Mouse (Mus musculus) CH12.LX (cell line): ENCODE measurements around the gene Galnt16. TPM values are rescaled to one million over a fixed set of nuclear protein-coding genes. Genes with fewer than 3 reads are reported as not detected.
A peak's percentile ranks its signal among the peaks of the same experiment; 100 is the strongest.

Source experiments
- DNase-seq: peaks from one replicate; pipeline ENCODE4 v3.0.0-alpha.2; 2013; ENCODE audit errors: extremely low read depth
- H3K27ac ChIP-seq: 2 replicates; pipeline ENCODE4 v1.5.1; 2012; ENCODE audit warnings: low read depth, mild to moderate bottlenecking, control low read depth, moderate library complexity; ENCODE audit not compliant: insufficient read depth
- H3K27me3 ChIP-seq: replicated peaks from 2 replicates; pipeline ENCODE3; 2012; ENCODE audit warnings: inconsistent platforms
- H3K36me3 ChIP-seq, 2 experiments: replicated peaks in 1 of 2; 2 replicates each; pipeline versions ENCODE3 to v1.6.1; 2012; ENCODE audit warnings: inconsistent platforms in 1 of 2, low read length in 1 of 2, mild to moderate bottlenecking in 1 of 2, mixed read lengths in 1 of 2, moderate library complexity in 1 of 2; ENCODE audit not compliant: control insufficient read depth in 1 of 2, insufficient read depth in 1 of 2
- H3K4me1 ChIP-seq, 2 experiments: 2 replicates each; pipeline ENCODE4 v1.6.1; 2012; ENCODE audit warnings: inconsistent platforms in 1 of 2, moderate library complexity in 1 of 2; ENCODE audit not compliant: insufficient read depth in 2 of 2, control insufficient read depth in 1 of 2
- H3K4me2 ChIP-seq: 2 replicates; pipeline ENCODE4 v1.6.1; 2012; ENCODE audit warnings: low read depth, mild to moderate bottlenecking, control low read depth; ENCODE audit not compliant: poor library complexity, insufficient read depth, severe bottlenecking
- H3K4me3 ChIP-seq, 3 experiments: fragments of 150-350 bp in 1 of 3; sonication (generic) in 1 of 3; replicated peaks in 1 of 3; 2 replicates each; pipeline versions ENCODE3 to v1.5.1; 2011 to 2012; ENCODE audit warnings: low read depth in 2 of 3, low read length in 2 of 3, mild to moderate bottlenecking in 2 of 3, moderate library complexity in 2 of 3, control low read depth in 1 of 3, improper control_type of control experiment in 1 of 3, inconsistent platforms in 1 of 3, mixed read lengths in 1 of 3; ENCODE audit not compliant: poor library complexity in 1 of 3
- H3K79me2 ChIP-seq: replicated peaks from 2 replicates; pipeline ENCODE4 v1.6.1; 2012; ENCODE audit warnings: mild to moderate bottlenecking, moderate library complexity; ENCODE audit not compliant: control insufficient read depth, poor library complexity, insufficient read depth, severe bottlenecking; ENCODE audit errors: extremely low read depth
- H3K9ac ChIP-seq: 2 replicates; pipeline ENCODE4 v1.6.1; 2012; ENCODE audit warnings: low read depth, mild to moderate bottlenecking, control low read depth, moderate library complexity; ENCODE audit not compliant: insufficient read depth
- H3K9me3 ChIP-seq: replicated peaks from 2 replicates; pipeline ENCODE3; 2012; ENCODE audit warnings: low read length, inconsistent platforms, mixed read lengths
- CHD1 ChIP-seq: IDR thresholded peaks from 2 replicates; pipeline ENCODE4 v1.6.1; 2012; ENCODE audit warnings: low read depth, low read length, improper control_type of control experiment, inconsistent platforms
- CTCF ChIP-seq, 2 experiments: IDR thresholded peaks in 1 of 2; conservative IDR thresholded peaks in 1 of 2; 2 replicates each; pipeline ENCODE4 v1.5.1; 2011 to 2012; ENCODE audit warnings: low read depth in 2 of 2, low read length in 2 of 2, improper control_type of control experiment in 1 of 2, inconsistent platforms in 1 of 2, mild to moderate bottlenecking in 1 of 2, moderate library complexity in 1 of 2
- E2F4 ChIP-seq: IDR thresholded peaks from 2 replicates; pipeline ENCODE4 v1.6.1; 2011; ENCODE audit warnings: low read depth, low read length, improper control_type of control experiment; ENCODE audit not compliant: insufficient replicate concordance
- ELF1 ChIP-seq: IDR thresholded peaks from 2 replicates; pipeline ENCODE4 v1.6.1; 2014; ENCODE audit warnings: low read depth, mild to moderate bottlenecking, inconsistent platforms, low read length, improper control_type of control experiment
- EP300 ChIP-seq: IDR thresholded peaks from 2 replicates; pipeline ENCODE4 v1.6.1; 2011; ENCODE audit warnings: low read length, improper control_type of control experiment
- ETS1 ChIP-seq: conservative IDR thresholded peaks from 2 replicates; pipeline ENCODE4 v1.6.1; 2012; ENCODE audit warnings: low read depth, mild to moderate bottlenecking, inconsistent platforms, low read length, improper control_type of control experiment, moderate library complexity
- GABPA ChIP-seq: IDR thresholded peaks from 2 replicates; pipeline ENCODE4 v1.6.1; 2012; ENCODE audit warnings: low read depth, low read length, improper control_type of control experiment, inconsistent platforms; ENCODE audit not compliant: insufficient replicate concordance
- HCFC1 ChIP-seq: IDR thresholded peaks from 2 replicates; pipeline ENCODE4 v1.6.1; 2012; ENCODE audit warnings: low read depth, mild to moderate bottlenecking, inconsistent platforms, low read length, improper control_type of control experiment
- IRF4 ChIP-seq: IDR thresholded peaks from 2 replicates; pipeline ENCODE4 v1.6.1; 2014; ENCODE audit warnings: low read depth, mild to moderate bottlenecking, inconsistent platforms, low read length, improper control_type of control experiment
- JUND ChIP-seq: conservative IDR thresholded peaks from 2 replicates; pipeline ENCODE4 v1.6.1; 2011; ENCODE audit warnings: low read depth, low read length, improper control_type of control experiment
- MAFK ChIP-seq: IDR thresholded peaks from 2 replicates; pipeline ENCODE4 v1.6.1; 2011; ENCODE audit warnings: low read length, improper control_type of control experiment; ENCODE audit not compliant: insufficient replicate concordance
- MAX ChIP-seq: IDR thresholded peaks from 2 replicates; pipeline ENCODE4 v1.6.1; 2011; ENCODE audit warnings: low read length, improper control_type of control experiment
- MAZ ChIP-seq: IDR thresholded peaks from 2 replicates; pipeline ENCODE4 v1.6.1; 2012; ENCODE audit warnings: low read depth, mild to moderate bottlenecking, inconsistent platforms, low read length, improper control_type of control experiment, moderate library complexity
- MEF2A ChIP-seq: IDR thresholded peaks from 2 replicates; pipeline ENCODE4 v1.6.1; 2014; ENCODE audit warnings: low read depth, mild to moderate bottlenecking, inconsistent platforms, low read length, improper control_type of control experiment, borderline replicate concordance
- MXI1 ChIP-seq: IDR thresholded peaks from 2 replicates; pipeline ENCODE4 v1.6.1; 2011; ENCODE audit warnings: mild to moderate bottlenecking, low read depth, low read length, improper control_type of control experiment
- MYC ChIP-seq: IDR thresholded peaks from 2 replicates; pipeline ENCODE4 v1.6.1; 2011; ENCODE audit warnings: low read depth, mild to moderate bottlenecking, improper control_type of control experiment, low read length
- NRF1 ChIP-seq: IDR thresholded peaks from 2 replicates; pipeline ENCODE4 v1.6.1; 2014; ENCODE audit warnings: low read depth, mild to moderate bottlenecking, inconsistent platforms, low read length, improper control_type of control experiment, moderate library complexity
- PAX5 ChIP-seq: IDR thresholded peaks from 2 replicates; pipeline ENCODE4 v1.6.1; 2012; ENCODE audit warnings: low read length, inconsistent platforms, mixed read lengths
- POLR2A ChIP-seq: IDR thresholded peaks from 2 replicates; pipeline ENCODE4 v1.6.1; 2011; ENCODE audit warnings: low read depth, mild to moderate bottlenecking, improper control_type of control experiment, low read length
- RCOR1 ChIP-seq: conservative IDR thresholded peaks from 2 replicates; pipeline ENCODE4 v1.6.1; 2012; ENCODE audit warnings: low read depth, mild to moderate bottlenecking, inconsistent platforms, low read length, improper control_type of control experiment
- SIN3A ChIP-seq: IDR thresholded peaks from 2 replicates; pipeline ENCODE4 v1.6.1; 2012; ENCODE audit warnings: low read length, improper control_type of control experiment, inconsistent platforms
- SMC3 ChIP-seq: IDR thresholded peaks from 2 replicates; pipeline ENCODE4 v1.6.1; 2011; ENCODE audit warnings: low read depth, low read length, improper control_type of control experiment
- TCF12 ChIP-seq: IDR thresholded peaks from 2 replicates; pipeline ENCODE4 v1.6.1; 2014; ENCODE audit warnings: low read depth, mild to moderate bottlenecking, inconsistent platforms, low read length, improper control_type of control experiment
- USF1 ChIP-seq: IDR thresholded peaks from 2 replicates; pipeline ENCODE4 v1.6.1; 2014; ENCODE audit warnings: low read depth, mild to moderate bottlenecking, inconsistent platforms, low read length, improper control_type of control experiment
- ZC3H11A ChIP-seq: IDR thresholded peaks from 2 replicates; pipeline ENCODE4 v1.6.1; 2012; ENCODE audit warnings: low read depth, mild to moderate bottlenecking, inconsistent platforms, low read length, improper control_type of control experiment
- ZKSCAN1 ChIP-seq: IDR thresholded peaks from 2 replicates; pipeline ENCODE4 v1.6.1; 2012; ENCODE audit warnings: low read depth, inconsistent platforms, low read length, improper control_type of control experiment, borderline replicate concordance
- dilution Hi-C: fragments of 300-500 bp; cut with MboI; formaldehyde crosslinking; loops from 2 replicates; pipeline ENCODE4 v1.14.3; 2020; ENCODE audit warnings: low sequenced_read_pairs; ENCODE audit not compliant: extremely low pct_unique_long_range_greater_than_20kb, extremely low pct_ligation_motif_present
- in situ Hi-C: fragments of 300-500 bp; cut with MboI; formaldehyde crosslinking; loops from 3 replicates; pipeline ENCODE4 v1.14.3; 2019; ENCODE audit warnings: low sequenced_read_pairs, low pct_ligation_motif_present, low pct_unique_long_range_greater_than_20kb, mixed read lengths
- polyA plus RNA-seq: library from polyadenylated mRNA; unstranded; fragments of >175 nt; gene quantifications from 2 replicates; pipeline ENCODE4 v1.2.1, GENCODE M21; 2012; ENCODE audit warnings: low read depth; ENCODE audit not compliant: insufficient read length
- total RNA-seq, 2 experiments: library from RNA; depleted of rRNA; stranded (reverse); fragments of 300-350 nt in 1 of 2; fragments of >200 nt in 1 of 2; gene quantifications; 2 replicates each; pipeline ENCODE4 v1.2.3; 2012 to 2014

Galnt16 gene
- total and polyA plus RNA-seq, 3 experiments = not detected

DNA sequence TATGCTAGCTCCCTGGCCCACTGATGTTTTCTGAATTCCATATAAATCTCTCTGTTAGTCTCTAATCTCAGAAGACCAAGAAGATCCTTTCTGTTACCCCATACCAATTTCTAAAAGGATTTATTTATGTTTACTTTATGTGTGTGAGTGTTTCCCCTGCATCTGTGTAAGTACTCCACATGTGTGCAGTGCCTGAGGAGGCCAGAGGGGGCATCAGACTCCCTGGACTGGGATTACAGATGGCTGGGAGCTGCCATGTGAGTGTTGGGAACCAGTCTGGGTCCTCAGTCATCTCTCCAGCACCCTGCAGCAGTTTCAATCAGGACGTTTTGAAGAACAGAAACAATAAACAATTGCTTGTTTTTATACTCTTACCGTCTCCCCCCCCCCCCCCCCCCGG is 34.7 kb upstream of the Galnt16 start:
- Histone ChIP-seq H3K4me3 (no peak overlapping the region), H3K36me3 (peaks cover 9 to 43% of the 10 kb centered on the region in 2 experiments), H3K27me3 (no peaks in the 10 kb centered on the region), H3K79me2 (no peaks in the 10 kb centered on the region), H3K9me3 (no peaks in the 10 kb centered on the region), H3K27ac (no peak overlapping the region), H3K4me1 (no peaks in the 10 kb centered on the region), H3K9ac (no peak overlapping the region), H3K4me2 (no peak overlapping the region)
- no peak for DNase-seq
- dilution Hi-C loops = no loop called here
- in situ Hi-C loops = no loop called here
- TF ChIP-seq EP300 (no peak), GABPA (no peak), MXI1 (no peak), ELF1 (no peak), MAZ (no peak), CHD1 (no peak), TCF12 (no peak), E2F4 (no peak), SIN3A (no peak), ZC3H11A (no peak), MAX (no peak), RCOR1 (no peak)

DNA sequence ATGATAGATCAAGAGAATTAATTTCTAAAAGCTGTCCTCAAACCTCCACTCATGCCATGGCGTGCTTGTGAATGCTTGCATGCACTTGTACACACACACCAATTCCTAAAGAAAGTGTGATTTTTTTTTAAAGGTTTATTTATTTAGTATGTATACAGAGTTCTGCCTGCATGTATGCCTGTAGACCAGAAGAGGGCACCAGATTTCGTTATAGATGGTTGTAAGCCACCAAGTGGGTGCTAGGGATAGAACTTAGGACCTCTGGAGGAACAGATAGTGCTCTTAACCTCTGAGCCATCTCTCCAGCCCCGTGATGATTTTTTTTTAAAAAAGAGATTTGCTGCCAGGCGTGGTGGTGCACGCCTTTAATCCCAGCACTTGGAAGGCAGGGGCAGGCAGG is 24.8 kb upstream of the Galnt16 start:
- TF ChIP-seq CTCF (conservative IDR thresholded peaks at IDR 0.05 in 1 of 2, IDR thresholded peaks at IDR 0.05 in 1 of 2; ENCODE audit: low read depth in 2 of 2, low read length in 2 of 2) (0 out of 4 replicates have a peak, but pooled peaks of 1 of the 2 experiments have one; percentile 10), CHD1 (no peak)
- Histone ChIP-seq H3K9me3 (no peaks in the 10 kb centered on the region), H3K9ac (no peak overlapping the region)

DNA sequence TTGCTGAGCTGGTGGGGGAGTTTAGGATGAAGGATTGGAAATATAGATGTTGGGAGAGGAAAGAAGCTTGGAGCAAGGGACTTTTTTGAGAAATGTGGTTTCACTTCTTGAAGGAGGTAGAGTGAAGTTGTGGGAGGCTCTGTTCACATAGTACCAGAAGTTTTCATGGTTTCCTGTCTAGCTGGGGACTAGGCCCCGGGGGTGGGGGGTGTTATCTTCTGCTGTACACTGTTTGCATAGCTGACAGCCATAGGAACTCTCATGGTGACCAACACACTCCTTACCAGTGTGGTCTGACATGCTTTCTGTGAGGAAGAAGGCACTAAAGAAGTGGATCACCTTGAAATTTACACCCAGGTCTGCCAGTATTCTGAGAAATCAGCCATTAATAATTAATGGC is 22.4 kb upstream of the Galnt16 start:
- Histone ChIP-seq H3K4me3 (no peak overlapping the region), H3K4me1 (peaks cover 0 to 16% of the 10 kb centered on the region in 2 experiments; a peak in 2 of 4 replicates), H3K4me2 (no peak overlapping the region), H3K9ac (no peak overlapping the region), H3K27me3 (no peaks in the 10 kb centered on the region), H3K36me3 (peaks cover 9 to 32% of the 10 kb centered on the region in 2 experiments), H3K79me2 (no peaks in the 10 kb centered on the region), H3K9me3 (no peaks in the 10 kb centered on the region), H3K27ac (no peak overlapping the region)
- dilution Hi-C loops = no loop called here
- DNase-seq = no peak
- in situ Hi-C loops = no loop called here
- no peak for TF ChIP-seq SMC3
- no peak for TF ChIP-seq MAFK
- no peak for TF ChIP-seq JUND
- TF ChIP-seq USF1 = no peak
- no peak for TF ChIP-seq HCFC1
- no peak for TF ChIP-seq ETS1
- no peak for TF ChIP-seq NRF1
- no peak for TF ChIP-seq IRF4
- no peak for TF ChIP-seq MAZ
- TF ChIP-seq ZKSCAN1 = no peak
- no peak for TF ChIP-seq SIN3A
- TF ChIP-seq PAX5 = no peak
- no peak for TF ChIP-seq GABPA
- no peak for TF ChIP-seq MYC
- TF ChIP-seq MAX = no peak
- TF ChIP-seq MXI1 = no peak
- no peak for TF ChIP-seq POLR2A
- TF ChIP-seq MEF2A = no peak

More for the DNA sequence above, 24.8 kb upstream of the Galnt16 start:
- in situ Hi-C loops (no loop called here), dilution Hi-C loops (no loop called here)
- no peak for DNase-seq
- Histone ChIP-seq H3K4me2 (no peak overlapping the region), H3K36me3 (peaks cover 20 to 50% of the 10 kb centered on the region in 2 experiments), H3K4me3 (no peak overlapping the region), H3K79me2 (no peaks in the 10 kb centered on the region), H3K4me1 (peaks cover 0 to 17% of the 10 kb centered on the region in 2 experiments; a peak in 2 of 4 replicates), H3K27ac (no peak overlapping the region), H3K27me3 (no peaks in the 10 kb centered on the region)
